Mouse (Mus musculus) thymus, adult 2 months (tissue): ENCODE results near the gene Efna2.

Source experiments
- CTCF ChIP-seq: fragments of 200-500 bp; IDR thresholded peaks from 2 replicates; pipeline ENCODE4 v1.5.1; 2012; ENCODE audit warnings: mild to moderate bottlenecking, control low read depth, low read length, moderate library complexity, borderline replicate concordance; ENCODE audit not compliant: control insufficient read depth, poor library complexity, insufficient read depth; ENCODE audit errors: extremely low read depth
- POLR2A ChIP-seq: fragments of 200-500 bp; IDR thresholded peaks from 2 replicates; pipeline ENCODE4 v1.6.1; 2012; ENCODE audit warnings: mild to moderate bottlenecking, low read length, control low read depth, moderate library complexity; ENCODE audit not compliant: control insufficient read depth, poor library complexity, insufficient read depth; ENCODE audit errors: extremely low read depth

DNA sequence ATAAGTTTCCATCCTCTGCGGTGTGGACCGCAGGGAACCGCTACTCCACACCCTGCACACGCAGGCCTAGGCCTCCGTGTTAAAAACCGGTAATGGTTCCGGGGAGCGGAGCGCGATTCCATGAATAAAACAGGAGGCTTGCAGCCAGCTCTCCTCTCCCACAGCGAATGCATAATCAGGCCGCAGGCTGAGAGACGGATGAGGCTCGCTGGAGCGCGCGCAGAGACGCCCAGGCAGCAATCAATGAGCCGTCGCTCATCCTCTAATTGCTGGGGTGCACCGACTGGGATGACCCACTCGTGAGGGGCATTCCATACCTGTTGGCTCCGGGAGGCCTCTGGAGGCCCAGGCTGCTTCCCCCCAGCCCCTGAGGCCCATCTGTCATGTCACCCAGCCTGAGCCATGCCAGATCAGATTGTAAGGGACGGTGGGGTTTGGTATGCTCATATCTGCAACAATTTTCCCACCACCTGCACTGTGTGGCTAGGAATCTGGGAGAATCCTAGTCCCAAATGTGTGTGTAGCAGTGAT lies 29.6 kb downstream of the Efna2 start:
- TF ChIP-seq CTCF (no peak), POLR2A (no peak)
